Mouse (Mus musculus) embryonic facial prominence, embryonic 14.5 days (tissue): ENCODE results near the gene Slc19a2. TPM values are rescaled to one million over a fixed set of nuclear protein-coding genes. Genes with fewer than 3 reads are reported as not detected.

ENCODE experiments used
- ATAC-seq: fragments of 200-750 bp; cut with Nextera tagmentation; 2 replicates; pipeline ENCODE4 v1.8.0; 2017; ENCODE audit warnings: low read depth, moderate number of reproducible peaks, moderate TSS enrichment
- DNase-seq: peaks from one replicate; pipeline ENCODE4 v3.0.0-alpha.2; 2015; ENCODE audit warnings: low spot score
- H3K27ac ChIP-seq: fragments of 300-500 bp; sonication (generic); replicated peaks from 2 replicates; pipeline ENCODE4 v1.5.1; 2014; ENCODE audit warnings: low read depth, mild to moderate bottlenecking, low read length, moderate library complexity
- H3K27me3 ChIP-seq: fragments of 300-500 bp; sonication (generic); replicated peaks from 2 replicates; pipeline ENCODE4 v1.6.1; 2014; ENCODE audit warnings: low read length; ENCODE audit not compliant: control insufficient read depth, insufficient read depth
- H3K36me3 ChIP-seq: fragments of 300-500 bp; sonication (generic); 2 replicates; pipeline ENCODE4 v1.6.1; 2014; ENCODE audit warnings: low read length, mixed read lengths; ENCODE audit not compliant: control insufficient read depth, insufficient read depth
- H3K4me1 ChIP-seq: fragments of 300-500 bp; sonication (generic); 2 replicates; pipeline ENCODE4 v1.6.1; 2014; ENCODE audit warnings: antibody characterized with exemption, low read length; ENCODE audit not compliant: control insufficient read depth, insufficient read depth
- H3K4me2 ChIP-seq: fragments of 300-500 bp; sonication (generic); 2 replicates; pipeline ENCODE4 v1.6.1; 2014; ENCODE audit warnings: low read depth, mild to moderate bottlenecking, low read length, moderate library complexity, mixed read lengths
- H3K4me3 ChIP-seq: fragments of 300-500 bp; sonication (generic); 2 replicates; pipeline ENCODE4 v1.5.1; 2014; ENCODE audit warnings: low read depth, mild to moderate bottlenecking, low read length
- H3K9ac ChIP-seq: fragments of 300-500 bp; sonication (generic); 2 replicates; pipeline ENCODE4 v1.6.1; 2014; ENCODE audit warnings: low read depth, mild to moderate bottlenecking, low read length, moderate library complexity, mixed read lengths
- H3K9me3 ChIP-seq: fragments of 300-500 bp; sonication (generic); 2 replicates; pipeline ENCODE4 v1.6.1; 2016; ENCODE audit warnings: low read length; ENCODE audit not compliant: control insufficient read depth
- WGBS: fragments of 180-500 bp; shearing (Covaris S2); extraction: QIAGEN DNeasy Blood & Tissue Kit; methylation state at CpG from one replicate; pipeline ENCODE4 v1.1.7; 2014; 5-methylcytosine and 5-hydroxymethylcytosine counted together
- polyA plus RNA-seq: library from polyadenylated mRNA; unstranded; fragments of >200 nt; fragmentation: Nextera tagmentation; extraction: Ambion mirVana; gene quantifications from 2 replicates; pipeline ENCODE4 v1.2.1, GENCODE M21; 2014

Gene Slc19a2
- polyA plus RNA-seq: 8.2 and 11.0 TPM in 2 replicates

DNA sequence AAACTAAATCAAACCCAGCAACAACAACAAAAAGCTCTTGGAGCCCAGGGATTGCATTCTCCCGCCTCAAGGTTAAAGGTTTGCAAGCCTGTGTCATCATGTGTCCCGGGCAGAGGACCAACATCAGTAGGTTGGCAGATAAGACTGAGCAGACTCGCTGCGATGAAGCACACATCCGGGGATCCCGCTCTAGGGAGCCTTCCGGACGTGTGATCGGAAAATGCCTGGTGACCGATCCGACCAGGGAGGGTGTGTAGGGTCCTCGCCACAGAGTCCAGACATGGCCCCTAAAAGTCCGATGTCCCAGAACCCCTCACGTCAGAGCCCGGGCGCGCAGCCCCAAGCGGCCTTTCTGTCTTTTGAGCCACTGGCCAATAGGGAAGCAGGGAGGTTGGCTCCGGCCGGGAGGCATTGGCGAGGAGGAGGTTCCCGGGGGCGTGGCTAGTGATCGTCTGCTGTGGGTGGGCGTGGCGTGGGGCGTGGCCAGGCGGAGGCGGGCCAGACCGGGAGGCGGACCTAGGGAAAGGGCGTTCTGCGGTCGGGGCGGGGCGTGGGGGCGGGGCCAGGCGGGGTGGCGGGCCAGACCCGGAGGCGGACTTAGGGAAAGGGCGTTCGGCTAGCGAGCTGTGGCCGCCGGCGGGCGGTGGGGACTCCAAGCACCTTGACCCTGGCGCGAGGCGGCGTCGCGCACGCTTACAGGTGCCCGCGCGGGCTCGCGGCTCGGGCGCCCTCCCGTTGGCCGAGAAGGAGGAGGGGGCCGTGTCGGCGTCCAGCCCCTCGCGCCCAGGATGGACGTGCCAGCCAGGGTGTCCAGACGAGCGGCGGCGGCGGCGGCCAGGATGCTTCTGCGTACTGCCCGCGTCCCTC is at the start of gene Slc19a2:
TSS of gene Slc19a2 (plus strand) at position 582 of the 867 bp plus-strand sequence.
- peak within 1 kb of the TSS; percentile 39; the same call in 1 of the 2 replicates for H3K27ac ChIP-seq
- H3K36me3 ChIP-seq: no peaks in the 10 kb centered on the region

DNA sequence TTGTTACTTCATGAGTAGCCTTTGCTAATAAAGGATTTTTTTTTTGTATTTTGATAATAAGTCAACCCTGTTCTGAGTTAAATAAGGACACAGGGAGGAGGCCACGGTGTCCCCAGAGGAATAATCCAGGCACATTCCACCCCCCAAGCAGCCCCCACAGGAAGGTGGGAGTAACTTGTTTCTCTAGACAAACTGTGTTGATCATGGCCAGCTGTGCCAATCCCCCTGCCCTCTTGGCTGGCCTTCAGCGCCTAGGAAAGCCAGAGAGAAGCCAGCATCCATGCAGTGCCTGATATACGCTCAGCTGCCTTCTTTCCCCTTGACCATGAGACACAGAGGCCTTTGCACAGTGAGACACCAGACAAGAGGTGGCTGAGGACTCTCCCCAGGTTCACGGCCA is 49.3 kb upstream of the Slc19a2 start:
- H3K9ac ChIP-seq: no peak overlapping the region
- no peaks in the 10 kb centered on the region for H3K27me3 ChIP-seq
- DNase-seq (no peak), ATAC-seq (no peak)
- no peak overlapping the region for H3K27ac ChIP-seq
- H3K36me3 ChIP-seq: no peaks in the 10 kb centered on the region
- H3K4me1 ChIP-seq: no peaks in the 10 kb centered on the region
- no peak overlapping the region for H3K4me2 ChIP-seq
- H3K4me3 ChIP-seq: no peak overlapping the region
- no peaks in the 10 kb centered on the region for H3K9me3 ChIP-seq
- WGBS: 86% methylated on average over 4 of the region's 4 CpGs

More for the DNA sequence above, at the start of gene Slc19a2:
- peak within 1 kb of the TSS; percentile 67 for H3K9ac ChIP-seq
- peak within 1 kb of the TSS; percentile 75 for H3K4me3 ChIP-seq
- H3K27me3 ChIP-seq: no peaks in the 10 kb centered on the region
- under 1% methylated on average over 29 of the region's 79 CpGs for WGBS
- peaks cover 16% of the 10 kb centered on the region for H3K4me1 ChIP-seq
- H3K9me3 ChIP-seq: no peaks in the 10 kb centered on the region
- peak within 1 kb of the TSS; percentile 85 for H3K4me2 ChIP-seq
- ATAC-seq: peak; percentile 95
- DNase-seq: peak; percentile 98

DNA sequence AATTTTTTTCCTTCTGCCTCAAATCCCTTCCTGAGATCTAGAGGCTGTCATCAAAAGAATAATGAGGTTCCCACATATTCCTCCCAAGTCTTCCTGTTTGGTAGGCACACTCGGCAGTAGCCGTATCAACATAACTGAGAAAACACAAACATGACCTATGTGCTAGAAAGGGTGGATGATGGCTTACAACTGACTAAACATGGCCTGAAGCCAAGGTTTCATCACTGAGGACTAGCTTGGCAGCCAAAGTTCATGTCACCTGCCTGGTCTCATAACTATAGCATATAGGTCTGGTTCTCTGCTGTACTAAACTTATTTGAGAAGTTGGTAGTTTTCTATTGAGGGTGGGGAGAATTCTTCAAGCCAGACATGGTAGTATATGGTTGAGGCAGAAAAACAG is 40.4 kb upstream of the Slc19a2 start:
- Histone ChIP-seq H3K4me1 (no peaks in the 10 kb centered on the region), H3K36me3 (no peaks in the 10 kb centered on the region), H3K4me3 (no peak overlapping the region), H3K27ac (no peak overlapping the region), H3K9ac (no peak overlapping the region), H3K27me3 (no peaks in the 10 kb centered on the region), H3K9me3 (no peaks in the 10 kb centered on the region), H3K4me2 (no peak overlapping the region)
- no peak for DNase-seq
- no peak for ATAC-seq
- WGBS: 67% methylated on average over 2 of the region's 2 CpGs

DNA sequence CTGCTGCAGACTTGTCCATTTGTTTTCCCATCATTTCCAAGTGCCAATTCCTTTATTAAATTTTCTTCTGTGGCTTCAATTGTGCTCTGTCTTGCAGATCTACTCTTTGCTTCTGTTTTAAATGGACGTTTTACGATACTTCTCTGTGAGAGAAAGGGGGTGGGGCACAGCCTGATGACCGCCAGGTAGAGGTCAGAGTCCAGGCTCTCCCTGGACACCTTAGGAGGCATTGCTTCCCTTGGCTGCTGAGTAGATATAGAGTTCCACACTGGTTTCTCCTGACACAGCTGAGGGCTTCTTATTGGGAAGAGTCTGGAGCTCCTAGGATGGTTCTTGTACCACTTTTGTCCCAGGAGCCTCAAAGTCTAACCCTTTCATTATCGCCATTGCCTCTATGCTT is 37.9 kb upstream of the Slc19a2 start:
- Histone ChIP-seq H3K9ac (no peak overlapping the region), H3K4me3 (no peak overlapping the region), H3K4me1 (no peaks in the 10 kb centered on the region), H3K4me2 (no peak overlapping the region), H3K27me3 (no peaks in the 10 kb centered on the region), H3K36me3 (no peaks in the 10 kb centered on the region), H3K9me3 (no peaks in the 10 kb centered on the region), H3K27ac (no peak overlapping the region)
- 83% methylated on average over 4 of the region's 4 CpGs for WGBS
- DNase-seq (no peak), ATAC-seq (no peak)

DNA sequence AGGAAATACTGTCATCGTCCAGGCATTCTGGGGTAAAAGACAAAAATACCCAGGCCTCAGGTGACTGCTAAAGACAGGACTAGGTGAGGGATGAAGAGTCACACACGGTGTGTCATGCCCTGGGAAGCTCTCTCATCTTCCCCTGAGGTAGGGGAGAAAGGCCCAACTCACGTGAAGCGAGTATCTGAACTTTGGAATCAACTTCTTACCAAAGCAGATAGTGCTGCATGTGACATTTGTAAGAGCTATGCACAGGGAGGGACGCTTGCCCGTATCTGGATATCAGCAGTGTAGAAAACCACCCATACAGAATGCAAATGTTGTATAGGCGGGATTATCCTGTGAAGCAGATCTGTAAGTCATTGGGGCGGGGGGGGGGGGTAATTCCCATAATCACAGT is 36.2 kb upstream of the Slc19a2 start:
- H3K9me3 ChIP-seq: no peaks in the 10 kb centered on the region
- no peak overlapping the region for H3K27ac ChIP-seq
- no peak for DNase-seq
- ATAC-seq: no peak
- H3K27me3 ChIP-seq: no peaks in the 10 kb centered on the region
- no peaks in the 10 kb centered on the region for H3K4me1 ChIP-seq
- H3K9ac ChIP-seq: no peak overlapping the region
- no peak overlapping the region for H3K4me2 ChIP-seq
- no peaks in the 10 kb centered on the region for H3K36me3 ChIP-seq
- no peak overlapping the region for H3K4me3 ChIP-seq
- whole genome bisulfite sequencing: 86% methylated on average over 8 of the region's 8 CpGs

DNA sequence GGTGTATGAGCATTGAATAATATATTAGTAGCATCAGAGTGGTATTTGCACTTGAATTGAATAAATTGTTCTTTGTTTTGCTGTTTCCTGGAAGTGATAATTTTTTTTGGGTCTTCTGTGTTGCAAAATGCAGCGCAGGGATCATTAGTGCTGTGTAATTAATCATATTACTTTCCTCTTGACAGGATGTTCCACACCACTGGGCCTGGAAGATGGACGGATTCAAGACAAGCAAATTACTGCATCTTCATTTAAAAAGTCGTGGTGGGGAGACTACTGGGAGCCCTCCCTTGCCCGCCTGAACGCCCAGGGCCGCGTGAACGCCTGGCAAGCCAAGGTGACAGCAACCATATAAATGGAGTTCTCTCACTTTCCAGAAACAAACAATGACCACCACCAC is 34.7 kb upstream of the Slc19a2 start:
- ATAC-seq (no peak), DNase-seq (no peak)
- Histone ChIP-seq H3K27me3 (no peaks in the 10 kb centered on the region), H3K27ac (no peak overlapping the region), H3K4me3 (no peak overlapping the region), H3K36me3 (no peaks in the 10 kb centered on the region), H3K4me1 (no peaks in the 10 kb centered on the region), H3K9ac (no peak overlapping the region), H3K9me3 (no peaks in the 10 kb centered on the region), H3K4me2 (no peak overlapping the region)
- 71% methylated on average over 8 of the region's 8 CpGs for WGBS

DNA sequence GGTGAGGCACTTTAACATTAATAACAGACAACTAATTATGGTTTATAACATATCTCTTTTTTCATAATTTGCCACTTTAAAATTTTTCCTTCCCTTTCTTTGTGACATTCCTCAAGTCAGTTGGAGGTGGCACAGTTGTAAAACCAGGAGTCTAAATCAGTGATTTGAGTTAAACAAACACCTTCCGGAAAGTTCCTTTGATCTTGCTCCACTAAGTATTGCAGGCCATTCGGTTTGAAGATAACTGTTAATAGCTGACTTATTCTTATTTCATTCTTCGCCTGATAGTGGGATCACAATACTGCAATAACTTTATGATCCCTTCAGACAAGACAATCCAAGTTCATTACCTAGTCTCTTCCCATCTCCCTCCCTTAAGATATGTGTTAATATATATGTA is 33.7 kb upstream of the Slc19a2 start:
- no peaks in the 10 kb centered on the region for H3K9me3 ChIP-seq
- no peaks in the 10 kb centered on the region for H3K27me3 ChIP-seq
- H3K36me3 ChIP-seq: no peaks in the 10 kb centered on the region
- H3K27ac ChIP-seq: no peak overlapping the region
- ATAC-seq (no peak), DNase-seq (no peak)
- H3K9ac ChIP-seq: no peak overlapping the region
- WGBS: 87% methylated on average over 3 of the region's 3 CpGs
- no peak overlapping the region for H3K4me2 ChIP-seq
- no peak overlapping the region for H3K4me3 ChIP-seq
- H3K4me1 ChIP-seq: no peaks in the 10 kb centered on the region

DNA sequence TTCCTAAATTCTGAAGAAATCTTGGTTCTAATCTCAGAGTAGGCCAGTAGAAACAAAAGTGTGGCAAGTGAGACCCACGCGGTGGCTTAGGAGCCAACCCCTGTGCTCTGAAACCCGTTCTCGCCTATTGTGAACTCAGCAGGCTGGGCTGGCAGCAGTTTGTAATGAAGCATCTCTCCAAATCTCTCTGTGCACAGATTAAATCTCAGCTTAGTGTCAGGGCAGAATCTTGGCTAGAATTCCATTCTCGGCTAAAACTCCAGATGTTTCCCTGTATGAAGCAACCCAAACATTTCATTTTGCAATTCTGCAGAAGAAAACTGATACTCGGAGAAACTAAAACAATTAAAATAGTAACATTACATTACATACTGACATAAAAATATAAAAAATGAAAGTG is 33.3 kb upstream of the Slc19a2 start:
- no peaks in the 10 kb centered on the region for H3K36me3 ChIP-seq
- 55% methylated on average over 6 of the region's 6 CpGs for WGBS
- H3K9ac ChIP-seq: no peak overlapping the region
- peak; percentile 36 for DNase-seq
- H3K4me1 ChIP-seq: no peaks in the 10 kb centered on the region
- no peaks in the 10 kb centered on the region for H3K9me3 ChIP-seq
- H3K4me2 ChIP-seq: no peak overlapping the region
- no peaks in the 10 kb centered on the region for H3K27me3 ChIP-seq
- H3K27ac ChIP-seq: no peak overlapping the region
- no peak overlapping the region for H3K4me3 ChIP-seq
- ATAC-seq: no peak
